Mouse (Mus musculus) cortical plate, adult 2 months (tissue): ENCODE results near the gene Mgat5.

Source experiments
- CTCF ChIP-seq: fragments of 200-500 bp; IDR thresholded peaks from 2 replicates; pipeline ENCODE4 v1.5.1; 2011; ENCODE audit warnings: mild to moderate bottlenecking, control low read depth, low read length; ENCODE audit not compliant: insufficient read depth; ENCODE audit errors: extremely low read depth
- POLR2A ChIP-seq: fragments of 200-500 bp; IDR thresholded peaks from 2 replicates; pipeline ENCODE4 v1.6.1; 2011; ENCODE audit warnings: mild to moderate bottlenecking, low read length, control low read depth; ENCODE audit not compliant: insufficient read depth; ENCODE audit errors: extremely low read depth

DNA sequence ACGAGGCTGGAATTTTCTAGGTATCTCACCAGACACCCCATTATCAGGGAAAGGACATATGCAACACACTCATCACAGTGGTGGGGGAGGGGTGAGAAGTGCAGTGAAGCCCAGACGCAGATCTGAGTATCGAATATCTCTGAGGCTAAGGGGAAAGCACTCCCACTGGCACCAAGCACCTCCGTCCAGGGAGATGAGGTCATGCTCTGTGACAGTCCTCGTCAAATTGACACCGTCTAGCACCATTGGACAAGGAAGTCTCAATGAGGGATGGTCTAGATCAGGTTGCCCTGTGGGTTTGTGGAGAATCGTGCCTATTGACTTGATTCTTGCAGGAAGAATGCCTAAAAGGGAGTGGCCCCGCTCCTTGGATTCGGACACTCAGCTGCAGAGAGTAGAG lies 293.9 kb downstream of the Mgat5 start:
- TF ChIP-seq POLR2A (no peak), CTCF (no peak)
